Mouse (Mus musculus) MEL (cell line): ENCODE measurements around the gene Ppia. TPM values are rescaled to one million over a fixed set of nuclear protein-coding genes. Genes with fewer than 3 reads are reported as not detected.
"Not testable (repeated sequence)": the region's sequence is repeated elsewhere in the genome, so short reads cannot be mapped to it uniquely, and the experiment has no call there.

Experiments used
- DNase-seq: peaks from one replicate; pipeline ENCODE4 v3.0.0; 2011; ENCODE audit warnings: low read depth, low spot score
- H3K27ac ChIP-seq: 2 replicates; pipeline ENCODE4 v1.5.1; 2012; ENCODE audit warnings: low read depth, mild to moderate bottlenecking, control low read depth, low read length, moderate library complexity; ENCODE audit not compliant: control insufficient read depth
- H3K27me3 ChIP-seq, 2 experiments: fragments of 150-350 bp in 1 of 2; sonication (generic) in 1 of 2; 2 replicates each; pipeline ENCODE4 v1.6.1; 2012; ENCODE audit warnings: low read length in 2 of 2, mild to moderate bottlenecking in 2 of 2, improper control_type of control experiment in 1 of 2, moderate library complexity in 1 of 2; ENCODE audit not compliant: insufficient read depth in 2 of 2, control insufficient read depth in 1 of 2
- H3K36me3 ChIP-seq, 2 experiments: 2 replicates each; pipeline ENCODE4 v1.6.1; 2012 to 2014; ENCODE audit warnings: low read length in 2 of 2, improper control_type of control experiment in 1 of 2, inconsistent platforms in 1 of 2, mild to moderate bottlenecking in 1 of 2; ENCODE audit not compliant: insufficient read depth in 2 of 2, control insufficient read depth in 1 of 2
- H3K4me1 ChIP-seq, 2 experiments: fragments of 150-350 bp in 1 of 2; sonication (generic) in 1 of 2; 2 replicates each; pipeline ENCODE4 v1.6.1; 2012; ENCODE audit warnings: low read length in 2 of 2, improper control_type of control experiment in 1 of 2, mild to moderate bottlenecking in 1 of 2; ENCODE audit not compliant: insufficient read depth in 2 of 2, control insufficient read depth in 1 of 2
- H3K4me3 ChIP-seq, 2 experiments: fragments of 150-350 bp in 1 of 2; sonication (generic) in 1 of 2; 2 replicates each; pipeline ENCODE4 v1.5.1; 2012; ENCODE audit warnings: low read depth in 2 of 2, low read length in 2 of 2, mild to moderate bottlenecking in 2 of 2, moderate library complexity in 2 of 2, control low read depth in 1 of 2, improper control_type of control experiment in 1 of 2; ENCODE audit not compliant: control insufficient read depth in 1 of 2, insufficient read depth in 1 of 2
- H3K79me2 ChIP-seq: 2 replicates; pipeline ENCODE4 v1.6.1; 2012; ENCODE audit warnings: mild to moderate bottlenecking, low read length, moderate library complexity; ENCODE audit not compliant: control insufficient read depth, poor library complexity, insufficient read depth
- H3K9ac ChIP-seq: 2 replicates; pipeline ENCODE4 v1.6.1; 2012; ENCODE audit warnings: low read depth, mild to moderate bottlenecking, control low read depth, low read length, moderate library complexity; ENCODE audit not compliant: control insufficient read depth, poor library complexity, severe bottlenecking
- H3K9me3 ChIP-seq: fragments of 150-350 bp; sonication (generic); replicated peaks from 2 replicates; pipeline ENCODE4 v1.6.1; 2012; ENCODE audit warnings: mild to moderate bottlenecking, low read length, improper control_type of control experiment, moderate library complexity; ENCODE audit not compliant: insufficient read depth
- BHLHE40 ChIP-seq: IDR thresholded peaks from 2 replicates; pipeline ENCODE4 v1.6.1; 2012; ENCODE audit warnings: low read depth, mild to moderate bottlenecking, inconsistent platforms, low read length, improper control_type of control experiment, borderline replicate concordance
- CHD1 ChIP-seq: IDR thresholded peaks from 2 replicates; pipeline ENCODE4 v1.6.1; 2012; ENCODE audit warnings: low read depth, mild to moderate bottlenecking, inconsistent platforms, low read length, improper control_type of control experiment
- CHD2 ChIP-seq: IDR thresholded peaks from 2 replicates; pipeline ENCODE4 v1.6.1; 2011; ENCODE audit warnings: low read length, improper control_type of control experiment
- CTCF ChIP-seq, 3 experiments: IDR thresholded peaks in 2 of 3; conservative IDR thresholded peaks in 1 of 3; 2 replicates each; pipeline ENCODE4 v1.5.1; 2011 to 2012; ENCODE audit warnings: low read length in 3 of 3, low read depth in 2 of 3, mild to moderate bottlenecking in 2 of 3, improper control_type of control experiment in 1 of 3, inconsistent platforms in 1 of 3, mixed read lengths in 1 of 3, moderate library complexity in 1 of 3; ENCODE audit not compliant: control insufficient read depth in 1 of 3, insufficient read depth in 1 of 3, poor library complexity in 1 of 3, severe bottlenecking in 1 of 3
- E2F4 ChIP-seq: IDR thresholded peaks from 2 replicates; pipeline ENCODE4 v1.6.1; 2011; ENCODE audit warnings: low read depth, low read length, improper control_type of control experiment, borderline replicate concordance
- ELF1 ChIP-seq: IDR thresholded peaks from 2 replicates; pipeline ENCODE4 v1.6.1; 2014; ENCODE audit warnings: low read depth, mild to moderate bottlenecking, inconsistent platforms, low read length, improper control_type of control experiment, moderate library complexity
- EP300 ChIP-seq, 2 experiments: IDR thresholded peaks; 2 replicates each; pipeline ENCODE4 v1.6.1; 2011; ENCODE audit warnings: improper control_type of control experiment in 2 of 2, low read length in 2 of 2, low read depth in 1 of 2, mild to moderate bottlenecking in 1 of 2
- ETS1 ChIP-seq: IDR thresholded peaks from 2 replicates; pipeline ENCODE4 v1.6.1; 2012; ENCODE audit warnings: low read depth, mild to moderate bottlenecking, inconsistent platforms, low read length, improper control_type of control experiment, moderate library complexity
- GABPA ChIP-seq: IDR thresholded peaks from 2 replicates; pipeline ENCODE4 v1.6.1; 2012; ENCODE audit warnings: low read depth, mild to moderate bottlenecking, inconsistent platforms, low read length, improper control_type of control experiment, moderate library complexity
- GATA1 ChIP-seq: IDR thresholded peaks from 2 replicates; pipeline ENCODE4 v1.6.1; 2011; ENCODE audit warnings: low read depth, low read length, improper control_type of control experiment
- HCFC1 ChIP-seq: IDR thresholded peaks from 2 replicates; pipeline ENCODE4 v1.6.1; 2012; ENCODE audit warnings: low read depth, mild to moderate bottlenecking, inconsistent platforms, low read length, improper control_type of control experiment, moderate library complexity
- KAT2A ChIP-seq: conservative IDR thresholded peaks from 2 replicates; pipeline ENCODE4 v1.6.1; 2012; ENCODE audit warnings: low read depth, low read length, improper control_type of control experiment, inconsistent platforms
- MAFK ChIP-seq: IDR thresholded peaks from 2 replicates; pipeline ENCODE4 v1.6.1; 2011; ENCODE audit warnings: low read depth, mild to moderate bottlenecking, low read length, improper control_type of control experiment, borderline replicate concordance
- MAX ChIP-seq: IDR thresholded peaks from 2 replicates; pipeline ENCODE4 v1.6.1; 2011; ENCODE audit warnings: low read length, improper control_type of control experiment
- MAZ ChIP-seq: IDR thresholded peaks from 2 replicates; pipeline ENCODE4 v1.6.1; 2012; ENCODE audit warnings: low read depth, mild to moderate bottlenecking, inconsistent platforms, low read length, improper control_type of control experiment
- MXI1 ChIP-seq: IDR thresholded peaks from 2 replicates; pipeline ENCODE4 v1.6.1; 2011; ENCODE audit warnings: mild to moderate bottlenecking, low read depth, low read length, improper control_type of control experiment
- MYB ChIP-seq: IDR thresholded peaks from 2 replicates; pipeline ENCODE4 v1.6.1; 2011; ENCODE audit warnings: mild to moderate bottlenecking, low read depth, low read length, improper control_type of control experiment
- NELFE ChIP-seq: IDR thresholded peaks from 2 replicates; pipeline ENCODE4 v1.6.1; 2011; ENCODE audit warnings: low read depth, low read length, improper control_type of control experiment
- NRF1 ChIP-seq: IDR thresholded peaks from 2 replicates; pipeline ENCODE4 v1.6.1; 2014; ENCODE audit warnings: low read depth, mild to moderate bottlenecking, inconsistent platforms, low read length, improper control_type of control experiment, moderate library complexity; ENCODE audit not compliant: poor library complexity, insufficient read depth, severe bottlenecking
- POLR2A ChIP-seq, 2 experiments: IDR thresholded peaks; 2 replicates each; pipeline ENCODE4 v1.6.1; 2011 to 2012; ENCODE audit warnings: low read length in 2 of 2, mild to moderate bottlenecking in 2 of 2, control low read depth in 1 of 2, improper control_type of control experiment in 1 of 2, low read depth in 1 of 2, moderate library complexity in 1 of 2; ENCODE audit not compliant: control insufficient read depth in 1 of 2, insufficient read depth in 1 of 2, poor library complexity in 1 of 2
- POLR2AphosphoS2 ChIP-seq: IDR thresholded peaks from 2 replicates; pipeline ENCODE4 v1.6.1; 2011; ENCODE audit warnings: low read length, improper control_type of control experiment
- POLR2AphosphoS5 ChIP-seq: IDR thresholded peaks from 2 replicates; pipeline ENCODE4 v1.6.1; 2012; ENCODE audit warnings: low read depth, borderline replicate concordance, mild to moderate bottlenecking, inconsistent platforms, low read length, moderate library complexity, mixed read lengths
- RAD21 ChIP-seq: IDR thresholded peaks from 2 replicates; pipeline ENCODE4 v1.6.1; 2011; ENCODE audit warnings: mild to moderate bottlenecking, low read depth, low read length, improper control_type of control experiment
- SIN3A ChIP-seq: IDR thresholded peaks from 2 replicates; pipeline ENCODE4 v1.6.1; 2012; ENCODE audit warnings: low read length, improper control_type of control experiment, inconsistent platforms
- TAL1 ChIP-seq: IDR thresholded peaks from 2 replicates; pipeline ENCODE4 v1.6.1; 2012; ENCODE audit warnings: mild to moderate bottlenecking, inconsistent platforms, low read length, moderate library complexity, mixed read lengths
- TBP ChIP-seq: IDR thresholded peaks from 2 replicates; pipeline ENCODE4 v1.8.0; 2011; ENCODE audit warnings: low read depth, low read length, improper control_type of control experiment
- UBTF ChIP-seq: IDR thresholded peaks from 2 replicates; pipeline ENCODE4 v1.6.1; 2012; ENCODE audit warnings: low read depth, mild to moderate bottlenecking, inconsistent platforms, low read length, improper control_type of control experiment, moderate library complexity, borderline replicate concordance; ENCODE audit not compliant: insufficient read depth
- USF1 ChIP-seq: IDR thresholded peaks from 2 replicates; pipeline ENCODE4 v1.6.1; 2014; ENCODE audit warnings: low read depth, mild to moderate bottlenecking, inconsistent platforms, low read length, improper control_type of control experiment, moderate library complexity
- USF2 ChIP-seq, 2 experiments: IDR thresholded peaks; 2 replicates each; pipeline ENCODE4 v1.6.1; 2011 to 2012; ENCODE audit warnings: improper control_type of control experiment in 2 of 2, low read length in 2 of 2, borderline replicate concordance in 1 of 2, inconsistent platforms in 1 of 2, low read depth in 1 of 2, mild to moderate bottlenecking in 1 of 2; ENCODE audit not compliant: insufficient read depth in 1 of 2
- ZKSCAN1 ChIP-seq: IDR thresholded peaks from 2 replicates; pipeline ENCODE4 v1.6.1; 2012; ENCODE audit warnings: low read depth, mild to moderate bottlenecking, inconsistent platforms, low read length, improper control_type of control experiment, moderate library complexity
- ZMIZ1 ChIP-seq: IDR thresholded peaks from 2 replicates; pipeline ENCODE4 v1.6.1; 2012; ENCODE audit warnings: low read depth, mild to moderate bottlenecking, inconsistent platforms, low read length, improper control_type of control experiment, moderate library complexity
- polyA plus RNA-seq, 2 experiments: library from polyadenylated mRNA; stranded (reverse) in 1 of 2; unstranded in 1 of 2; fragments of >175 nt in 1 of 2; fragments of >200 nt in 1 of 2; gene quantifications; 2 replicates each; pipeline versions ENCODE4 v1.2.1 to v1.2.4; 2012; ENCODE audit warnings: low replicate concordance in 2 of 2, low read depth in 1 of 2; ENCODE audit not compliant: insufficient read length in 2 of 2, insufficient read depth in 1 of 2, missing spikeins in 1 of 2
- total RNA-seq: library from RNA; depleted of rRNA; stranded (reverse); fragments of 300-350 nt; gene quantifications from 2 replicates; pipeline ENCODE4 v1.2.3, GENCODE M21; 2012

The Ppia gene
- total and polyA plus RNA-seq, 3 experiments = 3,662 to 7,288 TPM; not detected in 1

GRCm38 (mm10) chr11:6447493-6447892, 32.2 kb downstream of the Ppia start:
- DNase-seq = peak; percentile 34

GRCm38 (mm10) chr11:6448155-6448554, 32.9 kb downstream of the Ppia start:
- not testable (repeated sequence) for H3K9ac ChIP-seq, H3K36me3 ChIP-seq, H3K27ac ChIP-seq, DNase-seq, H3K79me2 ChIP-seq, H3K4me1 ChIP-seq, H3K27me3 ChIP-seq, H3K9me3 ChIP-seq, H3K4me3 ChIP-seq
- peak; percentile 56; the same call in 1 of the 2 replicates for TF ChIP-seq MYB

More at GRCm38 (mm10) chr11:6447493-6447892, 32.2 kb downstream of the Ppia start:
- peaks cover 3 to 5% of the 10 kb centered on the region in 2 experiments; a peak in 2 of 4 replicates for H3K4me1 ChIP-seq
- no peak overlapping the region for H3K4me3 ChIP-seq
- no peak overlapping the region for H3K9ac ChIP-seq
- no peaks in the 10 kb centered on the region for H3K9me3 ChIP-seq
- no peaks in the 10 kb centered on the region; the same call in 1 of the 2 replicates for H3K79me2 ChIP-seq
- H3K36me3 ChIP-seq = peaks cover 0 to 7% of the 10 kb centered on the region in 2 experiments; a peak in 2 of 4 replicates
- TF ChIP-seq MXI1 (no peak), RAD21 (no peak), POLR2A (IDR thresholded peaks at IDR 0.05; ENCODE audit: control insufficient read depth in 1 of 2, insufficient read depth in 1 of 2, low read depth in 1 of 2, low read length in 2 of 2, poor library complexity in 1 of 2) (no peak), MAZ (no peak), CHD1 (no peak), HCFC1 (no peak), TAL1 (no peak), E2F4 (no peak), NRF1 (no peak), MYB (no peak), POLR2AphosphoS2 (no peak), MAX (no peak), ZMIZ1 (no peak), USF2 (IDR thresholded peaks at IDR 0.05; ENCODE audit: borderline replicate concordance in 1 of 2, insufficient read depth in 1 of 2, low read depth in 1 of 2, low read length in 2 of 2) (no peak), POLR2AphosphoS5 (no peak), SIN3A (peak; percentile 51; the same call in 1 of the 2 replicates), EP300 (IDR thresholded peaks at IDR 0.05; ENCODE audit: low read depth in 1 of 2, low read length in 2 of 2) (no peak), GABPA (no peak), ELF1 (no peak), UBTF (no peak), TBP (no peak), MAFK (no peak), CTCF (IDR thresholded peaks at IDR 0.05 in 2 of 3, conservative IDR thresholded peaks at IDR 0.05 in 1 of 3; ENCODE audit: control insufficient read depth in 1 of 3, insufficient read depth in 1 of 3, low read depth in 2 of 3, low read length in 3 of 3, poor library complexity in 1 of 3, severe bottlenecking in 1 of 3) (no peak), ETS1 (peak; percentile 89), GATA1 (0 out of 2 replicates have a peak, but pooled peaks have one; percentile 15), CHD2 (no peak), ZKSCAN1 (no peak), NELFE (no peak), BHLHE40 (peak; percentile 47; the same call in 1 of the 2 replicates), KAT2A (no peak), USF1 (peak; percentile 53; the same call in 1 of the 2 replicates)
- H3K27me3 ChIP-seq = no peaks in the 10 kb centered on the region
- no peak overlapping the region for H3K27ac ChIP-seq
